Comparison of ENCODE assay signal across 32 mouse cellular contexts in the genomic region with DNA sequence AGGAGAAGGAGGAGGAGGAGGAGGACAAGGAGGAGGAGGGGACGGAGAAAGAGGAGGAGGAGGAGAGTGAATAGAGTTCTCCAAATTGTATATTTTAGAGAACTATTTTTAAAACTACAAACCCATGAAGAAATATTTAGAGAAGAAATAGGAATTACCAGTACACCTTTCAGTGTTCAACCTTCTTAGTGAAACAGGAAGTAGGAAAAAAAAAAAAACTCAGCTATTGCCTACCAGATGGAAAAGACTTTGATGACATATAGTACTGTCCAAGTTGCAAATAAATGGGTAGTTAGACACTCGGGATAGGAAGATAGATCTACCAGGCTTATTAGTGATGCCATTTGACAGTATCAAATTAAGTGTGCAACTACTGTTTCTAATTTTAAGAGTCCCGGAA. TPM values are rescaled to one million over a fixed set of nuclear protein-coding genes. Genes with fewer than 3 reads are reported as not detected.
"Had no signal": no experiment of that assay in that cellular context is flagged by ENCODE, and none has a peak within 500 bp of the region (broad histone marks: within the 10 kb centered on the region; RNA-seq: fewer than 3 reads in every experiment).

No protein-coding gene starts in this region.

- H3K27me3 ChIP-seq: limb, embryonic 12.5 days; limb, embryonic 13.5 days; limb, embryonic 15.5 days; liver, embryonic 12.5 days; liver, embryonic 13.5 days; liver, embryonic 15.5 days; lung, embryonic 15.5 days; megakaryocyte, embryonic 14.5 days; midbrain, embryonic 12.5 days; midbrain, embryonic 13.5 days; midbrain, embryonic 15.5 days had no signal

- DNase-seq: left cerebral cortex, postnatal 4 days; liver; liver, embryonic 13.5 days; liver, postnatal 0 days; lung, adult 18-20 months; lung, adult 2 months; lung, embryonic 14.5 days; lung, postnatal 10 days; lung, postnatal 14 days; lung, postnatal 36 days; lung, postnatal 4 days; midbrain, embryonic 14.5 days had no signal

- H3K4me1 ChIP-seq: limb, embryonic 13.5 days; limb, embryonic 15.5 days; liver, embryonic 12.5 days; liver, embryonic 13.5 days; liver, embryonic 15.5 days; midbrain, embryonic 10.5 days; midbrain, embryonic 12.5 days; midbrain, embryonic 13.5 days; midbrain, embryonic 15.5 days had no signal

- H3K36me3 ChIP-seq: limb, embryonic 12.5 days; limb, embryonic 13.5 days; limb, embryonic 15.5 days; liver, embryonic 12.5 days; liver, embryonic 13.5 days; liver, embryonic 15.5 days; lung, embryonic 15.5 days; midbrain, embryonic 10.5 days; midbrain, embryonic 12.5 days; midbrain, embryonic 13.5 days; midbrain, embryonic 15.5 days had no signal

- H3K4me3 ChIP-seq: left cerebral cortex, adult 2 months; limb, embryonic 12.5 days; limb, embryonic 13.5 days; limb, embryonic 15.5 days; liver, embryonic 12.5 days; liver, embryonic 13.5 days; liver, embryonic 15.5 days; lung, embryonic 15.5 days; megakaryocyte, embryonic 14.5 days; midbrain, embryonic 10.5 days; midbrain, embryonic 12.5 days; midbrain, embryonic 13.5 days; midbrain, embryonic 15.5 days; myocyte had no signal

- H3K27ac ChIP-seq: left cerebral cortex, adult 2 months; limb, embryonic 12.5 days; limb, embryonic 13.5 days; limb, embryonic 15.5 days; liver, embryonic 12.5 days; liver, embryonic 13.5 days; liver, embryonic 14.5 days; liver, embryonic 15.5 days; lung, embryonic 15.5 days; macrophage; midbrain, embryonic 10.5 days; midbrain, embryonic 12.5 days; midbrain, embryonic 13.5 days; midbrain, embryonic 15.5 days had no signal

- ATAC-seq: liver, embryonic 12.5 days; liver, postnatal 0 days; lung, postnatal 0 days; midbrain, embryonic 13.5 days; midbrain, embryonic 15.5 days; midbrain, embryonic 16.5 days had no signal

- H3K4me2 ChIP-seq: limb, embryonic 12.5 days; limb, embryonic 13.5 days; limb, embryonic 15.5 days; liver, embryonic 11.5 days; liver, embryonic 12.5 days; liver, embryonic 13.5 days; liver, embryonic 15.5 days; lung, embryonic 14.5 days; lung, embryonic 15.5 days; midbrain, embryonic 11.5 days; midbrain, embryonic 12.5 days; midbrain, embryonic 13.5 days; midbrain, embryonic 15.5 days had no signal

- H3K9ac ChIP-seq: limb, embryonic 12.5 days; limb, embryonic 13.5 days; limb, embryonic 15.5 days; liver, embryonic 12.5 days; liver, embryonic 13.5 days; liver, embryonic 14.5 days; liver, embryonic 15.5 days; liver, postnatal 0 days; lung, embryonic 14.5 days; lung, embryonic 15.5 days; midbrain, embryonic 12.5 days; midbrain, embryonic 13.5 days; midbrain, embryonic 15.5 days had no signal

- H3K9me3 ChIP-seq: limb, embryonic 12.5 days; limb, embryonic 13.5 days; limb, embryonic 15.5 days; liver, embryonic 12.5 days; liver, embryonic 13.5 days; liver, embryonic 15.5 days; lung, embryonic 15.5 days; megakaryocyte, embryonic 14.5 days; midbrain, embryonic 10.5 days; midbrain, embryonic 12.5 days; midbrain, embryonic 13.5 days; midbrain, embryonic 15.5 days had no signal

RNA-seq across cellular contexts. Expression of gene Cytip, which starts 27.7 kb away (rescaled TPM):
- total RNA-seq: left cerebral cortex, postnatal 36 days had no signal
